Mouse (Mus musculus) Muller cell, postnatal 12 days (primary cell): ENCODE measurements around the gene Aebp1.

Experiments
- DNase-seq: peaks from one replicate; pipeline ENCODE4 v3.0.0-alpha.2; 2015; ENCODE audit errors: inconsistent ontology term

Gene Aebp1

DNA sequence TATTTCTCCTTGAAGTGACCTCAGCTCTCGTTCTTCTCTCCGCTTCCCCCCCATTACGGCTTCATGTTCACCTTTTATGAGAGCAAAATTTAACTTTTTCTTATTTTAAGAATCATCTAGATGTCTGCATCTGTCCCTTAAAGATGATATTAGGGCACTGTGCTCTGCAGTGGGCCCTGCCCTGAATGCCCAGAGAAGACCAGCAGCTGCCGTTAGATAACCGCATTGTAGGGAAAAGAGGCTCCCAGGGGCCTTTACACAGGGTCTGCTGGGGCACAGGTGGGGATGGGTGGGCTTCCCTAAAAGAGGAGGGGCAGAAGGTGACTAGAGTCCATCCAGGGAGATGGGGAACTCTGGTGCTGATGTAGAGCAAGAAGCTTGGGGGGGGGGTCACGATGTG lies 32.1 kb downstream of the Aebp1 start:
- no peak for DNase-seq

GRCm38 (mm10) chr11:5897230-5897629 lies 35.5 kb downstream of the Aebp1 start:
- DNase-seq: no peak

DNA sequence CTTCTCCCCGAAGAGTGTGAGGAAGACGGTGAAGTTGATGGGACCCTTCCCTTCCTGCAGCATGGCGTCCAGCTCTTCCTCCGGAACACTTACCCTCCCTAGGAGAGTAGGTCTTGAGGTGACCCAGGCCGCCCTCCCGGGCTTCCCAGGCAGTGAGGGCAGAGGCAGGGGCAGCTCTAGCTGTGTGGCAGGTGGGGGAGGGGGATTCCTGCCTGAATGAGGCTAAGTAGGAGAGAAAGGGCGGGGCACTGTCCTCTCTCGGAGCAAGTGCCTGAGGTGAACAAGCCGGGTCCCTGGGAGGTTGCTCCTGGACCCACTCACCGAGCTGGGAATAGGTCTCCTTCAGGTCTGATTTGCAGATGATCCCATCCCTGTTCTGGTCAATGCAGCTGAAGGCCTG lies 36.1 kb downstream of the Aebp1 start:
- no peak for DNase-seq

DNA sequence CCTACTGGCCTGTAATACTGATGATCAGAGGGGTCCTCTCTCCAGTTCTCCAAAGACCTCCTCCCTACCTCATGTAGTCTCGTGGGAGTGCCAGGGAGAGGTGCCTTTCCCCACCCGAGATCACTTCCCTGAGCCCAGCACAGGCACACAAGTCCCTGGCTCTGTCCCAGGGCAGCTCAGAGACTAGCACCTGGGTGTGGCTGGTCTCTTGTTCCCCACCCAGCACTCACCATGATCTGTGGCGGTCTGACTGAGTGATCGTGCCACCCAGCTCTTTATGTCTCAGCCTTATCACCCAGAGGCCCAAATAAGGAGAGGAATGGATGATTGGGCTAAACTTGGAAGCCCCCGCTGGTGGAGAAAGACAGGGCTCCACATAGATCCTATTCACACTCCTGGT lies 36.8 kb downstream of the Aebp1 start, which contains the start of gene Myl7:
TSS of gene Myl7 (minus strand) at position 252 of the 400 bp plus-strand sequence.
- no peak for DNase-seq

GRCm38 (mm10) chr11:5899286-5899685 lies 37.5 kb downstream of the Aebp1 start:
- DNase-seq: no peak

DNA sequence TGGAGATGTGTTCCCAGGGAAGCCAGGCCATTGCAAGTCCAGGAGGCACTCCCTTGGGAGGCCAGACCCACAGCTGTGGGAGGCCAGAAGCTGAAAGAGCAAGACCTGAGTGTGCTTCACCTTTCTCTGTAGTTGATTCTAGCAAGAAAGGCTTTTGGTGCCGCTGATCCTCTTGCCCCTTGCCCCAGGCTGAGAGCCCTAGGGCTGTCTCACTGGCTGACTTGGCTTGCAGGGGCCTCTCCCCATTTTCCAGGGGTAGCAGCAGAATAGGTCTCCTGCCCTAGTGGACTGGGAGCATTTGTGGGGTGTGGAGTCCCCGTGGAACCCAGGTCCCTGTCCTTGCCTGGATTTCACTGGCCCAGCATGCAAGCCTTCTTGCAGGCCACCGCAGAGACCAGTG lies 39.6 kb downstream of the Aebp1 start:
- no peak for DNase-seq

DNA sequence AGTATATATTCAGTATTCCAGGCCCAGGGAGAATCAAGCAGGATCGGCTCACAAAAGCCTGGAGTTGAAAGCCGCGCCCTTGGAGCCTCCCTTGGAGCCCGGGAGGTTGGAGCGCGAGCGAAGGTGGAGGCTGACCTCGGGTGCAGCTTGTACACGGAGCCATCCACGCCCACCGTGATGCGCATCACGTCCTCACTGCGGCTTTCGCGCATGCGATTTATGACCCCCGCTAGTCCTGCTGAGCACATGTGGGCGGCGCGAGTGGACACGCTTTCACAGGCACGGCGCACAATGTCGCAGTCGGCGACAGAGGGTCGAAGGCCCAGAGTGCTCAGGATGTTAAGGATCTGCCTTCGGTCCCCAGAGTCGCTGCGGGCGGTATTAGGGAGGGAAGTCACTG lies 40.2 kb downstream of the Aebp1 start:
- DNase-seq: peak; percentile 58

GRCm38 (mm10) chr11:5902390-5902789 lies 40.6 kb downstream of the Aebp1 start:
- DNase-seq: peak; percentile 44

GRCm38 (mm10) chr11:5903844-5904243 lies 42.1 kb downstream of the Aebp1 start:
- no peak for DNase-seq

DNA sequence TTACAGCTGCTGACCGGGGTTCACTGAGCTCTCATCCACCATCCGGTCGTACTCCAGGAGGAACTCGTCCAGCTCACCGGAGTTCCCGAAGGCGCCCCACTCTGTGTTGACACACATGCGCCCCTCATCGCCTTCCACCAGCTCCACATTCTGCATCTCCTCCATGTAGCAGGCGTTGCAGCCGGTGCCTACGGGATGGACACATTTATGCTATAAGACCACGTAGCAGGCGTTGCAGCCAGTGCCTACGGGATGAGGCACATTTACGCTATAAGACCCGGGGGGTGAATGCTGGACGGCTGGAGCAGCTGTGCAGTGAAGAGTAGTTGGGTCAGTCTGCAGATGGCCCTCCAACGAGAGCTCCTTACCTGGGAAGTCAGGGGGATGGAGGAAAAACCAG lies 42.6 kb downstream of the Aebp1 start:
- no peak for DNase-seq

GRCm38 (mm10) chr11:5904871-5905270 lies 43.1 kb downstream of the Aebp1 start:
- DNase-seq: no peak

DNA sequence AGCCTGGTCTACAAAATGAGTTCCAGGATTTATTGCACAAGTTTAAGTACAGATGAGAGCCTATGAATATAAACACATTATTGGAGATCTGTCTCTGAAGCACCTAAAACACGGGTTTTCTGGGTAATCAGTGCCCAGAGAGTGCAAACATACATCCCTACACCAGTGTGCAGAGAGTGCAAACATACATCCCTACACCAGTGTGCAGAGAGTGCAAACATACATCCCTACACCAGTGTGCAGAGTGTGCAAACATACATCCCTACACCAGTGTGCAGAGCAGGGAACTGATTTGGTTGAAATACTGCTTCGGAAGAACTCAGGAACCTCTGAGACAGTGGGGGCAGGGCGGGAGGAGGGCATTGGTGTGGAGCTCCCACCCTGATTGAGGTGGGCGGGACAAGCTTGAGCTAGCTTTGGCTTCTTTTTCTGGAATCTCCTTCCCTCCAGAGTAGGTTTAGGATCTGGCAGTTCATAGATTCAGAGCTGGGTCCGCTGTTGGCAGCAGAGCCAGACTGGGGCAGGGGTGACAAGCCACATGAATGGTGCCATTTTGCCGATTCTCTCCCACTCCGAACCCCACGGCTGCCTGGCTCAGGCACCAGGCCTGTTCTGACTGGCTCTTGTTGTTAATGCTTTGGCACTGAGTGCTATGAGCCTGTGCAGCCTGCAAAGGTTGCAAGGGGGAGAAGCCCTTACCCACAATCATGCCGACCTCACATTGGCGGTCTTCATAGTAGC lies 44.2 kb downstream of the Aebp1 start:
- DNase-seq: no peak

DNA sequence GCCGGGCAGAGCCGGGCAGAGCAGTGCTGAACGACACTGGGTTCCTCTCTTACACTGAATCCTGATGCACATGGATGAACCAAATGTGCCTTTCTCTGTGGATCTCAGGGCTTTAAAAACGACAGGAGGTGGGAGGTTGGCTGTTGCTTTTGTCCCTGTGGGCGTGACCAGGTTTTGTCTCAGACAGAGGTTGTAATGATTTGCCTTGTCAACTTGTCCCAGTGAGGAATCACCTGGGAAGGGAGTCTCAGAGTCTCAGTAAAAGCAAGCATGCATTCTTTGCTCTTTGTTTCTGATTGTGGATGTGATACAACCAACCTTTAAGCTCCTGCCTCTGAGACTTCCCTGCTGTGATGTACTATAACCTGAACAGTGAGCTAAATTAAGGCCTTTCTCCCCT lies 45.3 kb downstream of the Aebp1 start:
- no peak for DNase-seq

- DNase-seq: no peak
Observed at GRCm38 (mm10) chr11:5908642-5909041, 46.9 kb downstream of the Aebp1 start.

- DNase-seq: peak; percentile 73
Observed at GRCm38 (mm10) chr11:5912635-5913034, 50.9 kb downstream of the Aebp1 start.

- DNase-seq: no peak
Observed at GRCm38 (mm10) chr11:5913256-5913655, 51.5 kb downstream of the Aebp1 start.

- no peak for DNase-seq
Observed at GRCm38 (mm10) chr11:5913936-5914335, 52.2 kb downstream of the Aebp1 start.

- DNase-seq: no peak
Observed at GRCm38 (mm10) chr11:5914940-5915339, 53.2 kb downstream of the Aebp1 start.

DNA sequence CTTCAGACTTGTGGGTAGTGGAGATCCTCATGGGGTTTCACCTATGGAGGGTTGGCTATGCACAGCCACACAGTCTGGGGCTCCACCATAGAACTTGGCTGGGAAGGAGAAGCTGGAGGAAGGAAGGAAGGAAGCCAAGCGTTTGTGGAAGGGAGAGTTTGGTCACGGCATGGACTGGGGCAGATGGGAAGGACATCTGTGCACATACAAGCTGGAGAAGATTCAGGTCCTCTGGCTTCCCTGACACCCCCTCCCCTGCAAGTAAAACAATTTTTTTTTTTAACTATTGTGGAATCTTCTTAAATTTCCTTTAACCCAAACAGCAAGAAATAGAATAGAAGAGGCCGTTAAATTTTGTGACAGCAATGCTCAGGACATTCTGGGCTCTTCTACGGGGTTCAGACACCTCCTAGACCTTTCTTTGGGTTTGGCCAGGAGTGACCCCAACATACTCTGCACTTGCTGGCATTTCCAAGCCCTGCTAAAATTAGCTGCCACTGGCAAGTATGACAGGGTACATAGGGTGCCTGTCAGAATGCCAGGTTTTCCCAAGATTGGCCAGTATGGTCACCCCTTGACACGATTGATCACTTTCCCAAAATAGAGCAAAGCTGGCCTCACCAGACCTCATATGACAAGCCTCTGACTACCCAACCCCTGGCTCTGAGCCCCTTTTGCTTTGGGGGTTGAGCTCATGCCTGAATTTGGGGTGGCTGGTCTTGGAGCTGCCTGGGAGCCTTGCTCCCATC lies 53.9 kb downstream of the Aebp1 start:
- DNase-seq: no peak

DNA sequence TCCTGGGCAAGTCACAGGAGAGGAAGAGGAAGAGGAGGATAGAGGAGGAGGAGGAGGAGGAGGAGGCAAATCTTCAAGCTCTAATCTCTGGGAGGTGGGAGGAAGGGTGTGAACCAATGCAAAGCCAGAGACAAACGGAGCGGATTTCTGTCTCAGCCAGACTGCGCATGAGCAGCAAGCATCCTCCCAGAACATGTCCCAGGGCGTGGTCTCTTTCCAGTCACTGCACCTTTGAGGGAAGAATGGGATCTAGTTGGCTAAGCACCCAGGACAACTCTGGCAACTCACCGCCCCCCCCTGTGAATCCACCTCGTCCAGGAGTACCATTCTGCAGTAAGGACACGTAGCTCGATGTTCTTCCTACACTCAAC lies 54.4 kb downstream of the Aebp1 start:
- no peak for DNase-seq

DNA sequence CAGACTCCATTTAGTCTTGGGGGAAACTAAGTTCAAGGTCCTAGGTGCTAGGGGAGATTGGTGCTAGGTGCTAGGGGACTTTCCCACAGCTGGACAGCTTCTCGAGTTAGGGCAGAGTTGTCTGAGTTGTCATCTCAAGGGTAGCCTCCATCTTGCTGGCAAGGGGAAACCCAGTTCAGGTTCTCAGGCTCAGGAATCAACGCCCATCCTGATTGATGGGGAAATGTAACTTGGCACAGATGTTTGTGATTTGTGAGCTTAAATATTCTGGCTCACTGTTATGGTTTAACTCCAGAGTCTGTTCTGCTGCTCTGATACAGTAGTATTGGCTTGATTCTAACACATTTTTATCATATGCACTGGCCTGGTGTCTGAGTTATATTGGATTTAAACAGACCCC lies 56.4 kb downstream of the Aebp1 start:
- DNase-seq: no peak

- DNase-seq: no peak
Observed at GRCm38 (mm10) chr11:5919606-5920005, 57.9 kb downstream of the Aebp1 start.

- no peak for DNase-seq
Observed at GRCm38 (mm10) chr11:5920323-5920960, 58.7 kb downstream of the Aebp1 start.
